Mouse (Mus musculus) cerebellum, postnatal 36 days (tissue): ENCODE data around the gene Nfkb1.

ENCODE experiments used
- DNase-seq, 2 experiments: peaks; one replicate each; pipeline ENCODE4 v3.0.0; 2021 to 2022; ENCODE audit warnings: mixed read lengths in 2 of 2

Gene Nfkb1

GRCm38 (mm10) chr3:135691191-135692131, at the start of gene Nfkb1:
Gene Nfkb1, minus strand, starts transcription at chr3:135691547.
- DNase-seq = peak; percentile 55 to 66

GRCm38 (mm10) chr3:135740711-135741110, 49.4 kb upstream of the Nfkb1 start:
- DNase-seq = no peak

- DNase-seq = no peak
Observed at GRCm38 (mm10) chr3:135734736-135735135, 43.4 kb upstream of the Nfkb1 start.

- no peak for DNase-seq
Observed at GRCm38 (mm10) chr3:135732747-135733445, 41.5 kb upstream of the Nfkb1 start.

- peak; percentile 84 to 97 for DNase-seq
Observed at GRCm38 (mm10) chr3:135731292-135732047, 40.1 kb upstream of the Nfkb1 start.

GRCm38 (mm10) chr3:135730790-135731189, 39.4 kb upstream of the Nfkb1 start:
- peak in 1 of 2 experiments; percentile 13 for DNase-seq

- no peak for DNase-seq
Observed at GRCm38 (mm10) chr3:135729575-135729974, 38.2 kb upstream of the Nfkb1 start.

- no peak for DNase-seq
Observed at GRCm38 (mm10) chr3:135728900-135729299, 37.6 kb upstream of the Nfkb1 start.

- DNase-seq = no peak
Observed at GRCm38 (mm10) chr3:135727339-135727738, 36.0 kb upstream of the Nfkb1 start.

GRCm38 (mm10) chr3:135726521-135727275, 35.4 kb upstream of the Nfkb1 start:
- no peak for DNase-seq

GRCm38 (mm10) chr3:135726023-135726422, 34.7 kb upstream of the Nfkb1 start:
- DNase-seq = peak in 1 of 2 experiments; percentile 8

- DNase-seq = no peak
Observed at GRCm38 (mm10) chr3:135722104-135722503, 30.8 kb upstream of the Nfkb1 start.

- no peak for DNase-seq
Observed at GRCm38 (mm10) chr3:135719969-135720368, 28.6 kb upstream of the Nfkb1 start.

GRCm38 (mm10) chr3:135719179-135719532, 27.8 kb upstream of the Nfkb1 start:
- DNase-seq = no peak

- no peak for DNase-seq
Observed at GRCm38 (mm10) chr3:135718323-135719178, 27.2 kb upstream of the Nfkb1 start.

- no peak for DNase-seq
Observed at GRCm38 (mm10) chr3:135713016-135713950, 21.9 kb upstream of the Nfkb1 start.

GRCm38 (mm10) chr3:135711613-135712012, 20.3 kb upstream of the Nfkb1 start:
- no peak for DNase-seq

GRCm38 (mm10) chr3:135711040-135711570, 19.8 kb upstream of the Nfkb1 start:
- DNase-seq = no peak

- DNase-seq = no peak
Observed at GRCm38 (mm10) chr3:135703307-135703706, 12.0 kb upstream of the Nfkb1 start.

- DNase-seq = no peak
Observed at GRCm38 (mm10) chr3:135702658-135703057, 11.3 kb upstream of the Nfkb1 start.
